Mouse (Mus musculus): Measurements from ENCODE around the gene Dpp7. TPM values are rescaled to one million over a fixed set of nuclear protein-coding genes. Genes with fewer than 3 reads are reported as not detected.
A peak's percentile ranks its signal among the peaks of the same experiment; 100 is the strongest.

The Dpp7 gene
- polyA plus RNA-seq, 1 experiment: 29.4 TPM

GRCm38 (mm10) chr2:25349499-25349898, 6.7 kb downstream of the Dpp7 start:
- TF ChIP-seq EP300 (IDR thresholded peaks at IDR 0.05; ENCODE audit: insufficient read depth, low read depth, low read length): no peak
- TF ChIP-seq POLR2A (IDR thresholded peaks at IDR 0.05; ENCODE audit: insufficient read depth, low read length): no peak
- no peak for TF ChIP-seq CTCF (IDR thresholded peaks at IDR 0.05; ENCODE audit: low read depth, low read length)
- no peak overlapping the region for H3K4me3 ChIP-seq (ENCODE audit: low read depth, low read length)
- no peaks in the 10 kb centered on the region for H3K4me1 ChIP-seq (ENCODE audit: control insufficient read depth, insufficient read depth, low read length)
- H3K9ac ChIP-seq (ENCODE audit: low read depth, poor library complexity, severe bottlenecking): no peak overlapping the region
- no peaks in the 10 kb centered on the region for H3K9me3 ChIP-seq (replicated peaks; ENCODE audit: control insufficient read depth, insufficient read depth, low read length, poor library complexity, severe bottlenecking)
- no peaks in the 10 kb centered on the region for H3K27me3 ChIP-seq (ENCODE audit: control insufficient read depth, insufficient read depth, low read length, poor library complexity, severe bottlenecking)
- no peak overlapping the region for H3K27ac ChIP-seq (ENCODE audit: insufficient read depth, low read length)
- H3K36me3 ChIP-seq (ENCODE audit: control insufficient read depth, insufficient read depth, low read length, poor library complexity, severe bottlenecking): peaks cover 36% of the 10 kb centered on the region

- no peaks in the 10 kb centered on the region for H3K9me3 ChIP-seq (replicated peaks; ENCODE audit: control insufficient read depth, insufficient read depth, low read length, poor library complexity, severe bottlenecking)
These were observed 8.0 kb downstream of the Dpp7 start for GRCm38 (mm10) chr2:25348162-25348561.

GRCm38 (mm10) chr2:25338303-25338702, 17.9 kb downstream of the Dpp7 start:
- Histone ChIP-seq H3K27ac (ENCODE audit: insufficient read depth, low read length) (no peak overlapping the region), H3K4me3 (ENCODE audit: low read depth, low read length) (no peak overlapping the region), H3K9me3 (replicated peaks; ENCODE audit: control insufficient read depth, insufficient read depth, low read length, poor library complexity, severe bottlenecking) (no peaks in the 10 kb centered on the region), H3K4me1 (ENCODE audit: control insufficient read depth, insufficient read depth, low read length) (no peaks in the 10 kb centered on the region), H3K9ac (ENCODE audit: low read depth, poor library complexity, severe bottlenecking) (no peak overlapping the region), H3K27me3 (ENCODE audit: control insufficient read depth, insufficient read depth, low read length, poor library complexity, severe bottlenecking) (no peaks in the 10 kb centered on the region), H3K36me3 (ENCODE audit: control insufficient read depth, insufficient read depth, low read length, poor library complexity, severe bottlenecking) (peaks cover 21% of the 10 kb centered on the region)
- TF ChIP-seq CTCF (IDR thresholded peaks at IDR 0.05; ENCODE audit: low read depth, low read length): no peak
- no peak for TF ChIP-seq POLR2A (IDR thresholded peaks at IDR 0.05; ENCODE audit: insufficient read depth, low read length)
- no peak for TF ChIP-seq EP300 (IDR thresholded peaks at IDR 0.05; ENCODE audit: insufficient read depth, low read depth, low read length)

More at GRCm38 (mm10) chr2:25348162-25348561, 8.0 kb downstream of the Dpp7 start:
- H3K9ac ChIP-seq (ENCODE audit: low read depth, poor library complexity, severe bottlenecking): no peak overlapping the region
- no peaks in the 10 kb centered on the region for H3K4me1 ChIP-seq (ENCODE audit: control insufficient read depth, insufficient read depth, low read length)
- TF ChIP-seq EP300 (IDR thresholded peaks at IDR 0.05; ENCODE audit: insufficient read depth, low read depth, low read length) (no peak), CTCF (IDR thresholded peaks at IDR 0.05; ENCODE audit: low read depth, low read length) (no peak), POLR2A (IDR thresholded peaks at IDR 0.05; ENCODE audit: insufficient read depth, low read length) (no peak)
- H3K27ac ChIP-seq (ENCODE audit: insufficient read depth, low read length): no peak overlapping the region
- no peak overlapping the region for H3K4me3 ChIP-seq (ENCODE audit: low read depth, low read length)
- peaks cover 39% of the 10 kb centered on the region for H3K36me3 ChIP-seq (ENCODE audit: control insufficient read depth, insufficient read depth, low read length, poor library complexity, severe bottlenecking)
- H3K27me3 ChIP-seq (ENCODE audit: control insufficient read depth, insufficient read depth, low read length, poor library complexity, severe bottlenecking): no peaks in the 10 kb centered on the region

- TF ChIP-seq POLR2A (IDR thresholded peaks at IDR 0.05; ENCODE audit: insufficient read depth, low read length): no peak
- Histone ChIP-seq H3K9ac (ENCODE audit: low read depth, poor library complexity, severe bottlenecking) (0 out of 2 replicates have a peak overlapping the region, but pooled peaks have one; percentile 57), H3K9me3 (replicated peaks; ENCODE audit: control insufficient read depth, insufficient read depth, low read length, poor library complexity, severe bottlenecking) (no peaks in the 10 kb centered on the region), H3K27me3 (ENCODE audit: control insufficient read depth, insufficient read depth, low read length, poor library complexity, severe bottlenecking) (no peaks in the 10 kb centered on the region), H3K36me3 (ENCODE audit: control insufficient read depth, insufficient read depth, low read length, poor library complexity, severe bottlenecking) (peaks cover 8% of the 10 kb centered on the region), H3K27ac (ENCODE audit: insufficient read depth, low read length) (no peak overlapping the region), H3K4me1 (ENCODE audit: control insufficient read depth, insufficient read depth, low read length) (no peaks in the 10 kb centered on the region), H3K4me3 (ENCODE audit: low read depth, low read length) (peak overlapping the region; percentile 90; the same call in 1 of the 2 replicates)
These were observed 22.6 kb downstream of the Dpp7 start for GRCm38 (mm10) chr2:25333569-25333968.

DNA sequence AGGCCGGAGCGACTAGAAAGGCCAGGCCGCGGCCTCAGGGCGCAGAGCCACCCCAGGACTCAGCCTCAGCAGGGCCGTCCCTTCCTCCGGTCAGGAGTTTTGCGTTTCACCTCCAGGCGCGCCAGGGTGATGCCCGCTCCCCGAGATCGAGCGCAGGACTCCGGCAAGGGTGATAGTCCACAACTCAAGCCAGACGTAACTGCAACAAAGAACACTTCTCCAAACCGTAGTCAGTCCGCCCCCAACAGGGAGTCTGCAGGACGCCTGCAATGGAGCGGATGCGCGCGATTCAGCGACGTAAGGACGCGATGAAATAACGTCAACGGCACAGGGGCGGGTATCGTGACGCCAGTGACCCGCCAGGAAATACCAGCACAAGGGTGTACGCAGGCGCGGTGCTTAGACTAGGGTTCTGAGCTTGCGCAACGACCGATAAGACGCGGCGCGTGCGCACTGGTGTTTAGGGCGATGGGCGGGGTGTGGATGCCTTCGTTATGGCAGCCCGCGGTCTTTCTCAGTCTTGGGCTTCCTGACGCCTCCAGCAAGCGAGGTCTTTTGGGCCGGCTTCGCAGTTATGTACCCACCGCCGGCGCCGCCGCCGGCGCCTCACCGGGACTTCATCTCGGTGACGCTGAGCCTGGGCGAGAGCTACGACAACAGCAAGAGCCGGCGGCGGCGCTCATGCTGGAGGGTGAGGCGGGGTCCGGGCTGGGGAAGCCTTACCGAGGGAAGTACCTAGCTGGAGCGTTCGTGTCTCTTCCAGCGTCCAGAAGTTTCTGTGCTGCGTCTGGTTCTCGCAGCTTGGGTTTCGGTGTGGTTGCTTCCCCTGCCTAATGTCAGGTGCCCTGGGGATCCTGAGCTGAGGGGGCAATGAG, 23.6 kb downstream of the Dpp7 start, which contains the start of gene Man1b1:
Man1b1 (plus strand) TSS at position 53 of the 875 bp plus-strand sequence.
- H3K36me3 ChIP-seq (ENCODE audit: control insufficient read depth, insufficient read depth, low read length, poor library complexity, severe bottlenecking): peaks cover 4% of the 10 kb centered on the region
- TF ChIP-seq CTCF (IDR thresholded peaks at IDR 0.05; ENCODE audit: low read depth, low read length) (no peak), POLR2A (IDR thresholded peaks at IDR 0.05; ENCODE audit: insufficient read depth, low read length) (peak; percentile 81), EP300 (IDR thresholded peaks at IDR 0.05; ENCODE audit: insufficient read depth, low read depth, low read length) (peak; percentile 60; the same call in 1 of the 2 replicates)
- H3K27me3 ChIP-seq (ENCODE audit: control insufficient read depth, insufficient read depth, low read length, poor library complexity, severe bottlenecking): no peaks in the 10 kb centered on the region
- H3K4me3 ChIP-seq (ENCODE audit: low read depth, low read length): peak within 1 kb of the TSS; percentile 90
- H3K27ac ChIP-seq (ENCODE audit: insufficient read depth, low read length): peak within 1 kb of the TSS; percentile 35; the same call in 1 of the 2 replicates
- no peaks in the 10 kb centered on the region for H3K9me3 ChIP-seq (replicated peaks; ENCODE audit: control insufficient read depth, insufficient read depth, low read length, poor library complexity, severe bottlenecking)
- H3K9ac ChIP-seq (ENCODE audit: low read depth, poor library complexity, severe bottlenecking): peak within 1 kb of the TSS; percentile 61
- no peaks in the 10 kb centered on the region for H3K4me1 ChIP-seq (ENCODE audit: control insufficient read depth, insufficient read depth, low read length)

- H3K4me1 ChIP-seq (ENCODE audit: control insufficient read depth, insufficient read depth, low read length): no peaks in the 10 kb centered on the region
- no peak overlapping the region for H3K27ac ChIP-seq (ENCODE audit: insufficient read depth, low read length)
- no peaks in the 10 kb centered on the region for H3K27me3 ChIP-seq (ENCODE audit: control insufficient read depth, insufficient read depth, low read length, poor library complexity, severe bottlenecking)
- H3K36me3 ChIP-seq (ENCODE audit: control insufficient read depth, insufficient read depth, low read length, poor library complexity, severe bottlenecking): peaks cover 4% of the 10 kb centered on the region
- H3K9me3 ChIP-seq (replicated peaks; ENCODE audit: control insufficient read depth, insufficient read depth, low read length, poor library complexity, severe bottlenecking): no peaks in the 10 kb centered on the region
- no peak for TF ChIP-seq CTCF (IDR thresholded peaks at IDR 0.05; ENCODE audit: low read depth, low read length)
- no peak for TF ChIP-seq POLR2A (IDR thresholded peaks at IDR 0.05; ENCODE audit: insufficient read depth, low read length)
- no peak for TF ChIP-seq EP300 (IDR thresholded peaks at IDR 0.05; ENCODE audit: insufficient read depth, low read depth, low read length)
- peak overlapping the region; percentile 88 for H3K4me3 ChIP-seq (ENCODE audit: low read depth, low read length)
- peak overlapping the region; percentile 61 for H3K9ac ChIP-seq (ENCODE audit: low read depth, poor library complexity, severe bottlenecking)
These were observed 24.7 kb downstream of the Dpp7 start for GRCm38 (mm10) chr2:25331470-25331869.
